Mouse (Mus musculus) myocyte (in vitro differentiated cells): ENCODE measurements around the gene Mios. TPM values are rescaled to one million over a fixed set of nuclear protein-coding genes. Genes with fewer than 3 reads are reported as not detected.
A peak's percentile ranks its signal among the peaks of the same experiment; 100 is the strongest.

ENCODE experiments used
- H3K27me3 ChIP-seq: one replicate; pipeline ENCODE4 v1.6.1; 2011; ENCODE audit not compliant: control insufficient read depth, insufficient read depth, insufficient read length
- H3K36me3 ChIP-seq: one replicate; pipeline ENCODE4 v1.6.1; 2011; ENCODE audit not compliant: control insufficient read depth, insufficient read depth
- H3K4me2 ChIP-seq: one replicate; pipeline ENCODE4 v1.6.1; 2011; ENCODE audit warnings: low read depth, control low read depth
- H3K4me3 ChIP-seq: one replicate; pipeline ENCODE4 v1.5.1; 2011; ENCODE audit warnings: mild to moderate bottlenecking, control low read depth, moderate library complexity
- H3K79me2 ChIP-seq: one replicate; pipeline ENCODE4 v1.6.1; 2011; ENCODE audit not compliant: control insufficient read depth, insufficient read depth
- H3ac ChIP-seq: one replicate; pipeline ENCODE4 v1.6.1; 2011; ENCODE audit not compliant: control insufficient read depth, insufficient read length
- CEBPB ChIP-seq: IDR thresholded peaks from 2 replicates; pipeline ENCODE4 v1.6.1; 2011; ENCODE audit warnings: mild to moderate bottlenecking, moderate library complexity; ENCODE audit not compliant: poor library complexity, insufficient read depth, severe bottlenecking
- E2F4 ChIP-seq: IDR thresholded peaks from one replicate; pipeline ENCODE4 v1.6.1; 2011; ENCODE audit warnings: mild to moderate bottlenecking, control low read depth, moderate library complexity; ENCODE audit not compliant: insufficient read depth
- MAX ChIP-seq: IDR thresholded peaks from one replicate; pipeline ENCODE4 v1.6.1; 2011; ENCODE audit warnings: low read depth, mild to moderate bottlenecking, control low read depth
- MYOD1 ChIP-seq, 3 experiments: IDR thresholded peaks; one replicate each; pipeline ENCODE4 v1.6.1; 2011; ENCODE audit warnings: control low read depth in 2 of 3, low read depth in 2 of 3, mild to moderate bottlenecking in 2 of 3, moderate library complexity in 1 of 3; ENCODE audit not compliant: insufficient read length in 2 of 3, control insufficient read depth in 1 of 3
- MYOG ChIP-seq, 3 experiments: IDR thresholded peaks; one replicate each; pipeline ENCODE4 v1.6.1; 2011; ENCODE audit warnings: control low read depth in 2 of 3, low read depth in 2 of 3, mild to moderate bottlenecking in 2 of 3; ENCODE audit not compliant: insufficient read length in 2 of 3, control insufficient read depth in 1 of 3, insufficient read depth in 1 of 3
- POLR2A ChIP-seq: IDR thresholded peaks from one replicate; pipeline ENCODE4 v1.6.1; 2011; ENCODE audit warnings: low read depth, mild to moderate bottlenecking, control low read depth, moderate library complexity; ENCODE audit not compliant: insufficient read length
- POLR2AphosphoS2 ChIP-seq: IDR thresholded peaks from one replicate; pipeline ENCODE4 v1.6.1; 2011; ENCODE audit warnings: low read depth, control low read depth; ENCODE audit not compliant: insufficient read length
- REST ChIP-seq: IDR thresholded peaks from one replicate; pipeline ENCODE4 v1.6.1; 2011; ENCODE audit warnings: mild to moderate bottlenecking, control low read depth, moderate library complexity; ENCODE audit not compliant: insufficient read depth, insufficient read length
- SRF ChIP-seq: IDR thresholded peaks from one replicate; pipeline ENCODE4 v1.6.1; 2011; ENCODE audit warnings: low read depth; ENCODE audit not compliant: control insufficient read depth, insufficient read length
- TCF12 ChIP-seq: IDR thresholded peaks from one replicate; pipeline ENCODE4 v1.6.1; 2011; ENCODE audit warnings: mild to moderate bottlenecking, control low read depth; ENCODE audit not compliant: poor library complexity, insufficient read depth, severe bottlenecking
- TCF3 ChIP-seq: IDR thresholded peaks from one replicate; pipeline ENCODE4 v1.6.1; 2011; ENCODE audit warnings: low read depth, control low read depth; ENCODE audit not compliant: insufficient read length
- polyA plus RNA-seq: library from polyadenylated mRNA; unstranded; fragments of >200 nt; fragmentation: generic; extraction: Trizol; gene quantifications from one replicate; pipeline ENCODE4 v1.2.1, GENCODE M21; 2012; ENCODE audit warnings: missing spikeins

Gene Mios
- polyA plus RNA-seq, 1 experiment = 5.0 TPM

DNA sequence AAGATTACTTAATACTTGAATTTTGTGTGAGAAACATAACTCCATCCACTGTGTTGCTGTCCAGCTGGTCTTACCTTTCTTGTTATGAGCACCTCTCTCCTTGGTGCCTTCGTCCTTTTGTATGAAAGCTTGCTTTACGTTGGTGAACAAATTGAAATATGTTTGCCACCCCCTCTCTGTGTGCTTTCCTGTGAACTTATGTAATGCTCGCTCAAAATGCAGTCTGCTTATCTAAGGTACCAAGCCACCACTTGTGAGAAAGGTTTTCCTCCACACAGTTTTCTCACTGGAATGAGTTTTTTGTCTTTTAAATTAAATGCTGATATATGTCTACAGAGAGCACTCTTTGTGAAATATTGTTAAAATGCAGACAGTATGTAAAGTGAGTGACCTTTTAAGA lies 19.6 kb downstream of the Mios start:
- H3K27me3 ChIP-seq = no peaks in the 10 kb centered on the region
- H3K4me2 ChIP-seq = no peak overlapping the region
- no peak overlapping the region for H3K4me3 ChIP-seq
- H3ac ChIP-seq = no peak overlapping the region
- peaks cover 43% of the 10 kb centered on the region for H3K36me3 ChIP-seq
- TF ChIP-seq MAX (no peak), CEBPB (no peak), POLR2AphosphoS2 (no peak)
- H3K79me2 ChIP-seq = no peaks in the 10 kb centered on the region

GRCm38 (mm10) chr6:8258316-8258715 lies 49.3 kb downstream of the Mios start:
- Histone ChIP-seq H3ac (peak overlapping the region; percentile 9), H3K4me2 (peak overlapping the region; percentile 73), H3K27me3 (no peaks in the 10 kb centered on the region), H3K79me2 (peaks cover 24% of the 10 kb centered on the region), H3K4me3 (peak overlapping the region; percentile 92), H3K36me3 (peaks cover 5% of the 10 kb centered on the region)
- TF ChIP-seq MAX (no peak), POLR2A (no peak), MYOG (IDR thresholded peaks at IDR 0.05; ENCODE audit: control insufficient read depth in 1 of 3, insufficient read depth in 1 of 3, insufficient read length in 2 of 3, low read depth in 2 of 3) (no peak), TCF3 (no peak), MYOD1 (IDR thresholded peaks at IDR 0.05; ENCODE audit: control insufficient read depth in 1 of 3, insufficient read length in 2 of 3, low read depth in 2 of 3) (no peak), CEBPB (no peak), SRF (no peak), REST (no peak), E2F4 (no peak), TCF12 (no peak)

DNA sequence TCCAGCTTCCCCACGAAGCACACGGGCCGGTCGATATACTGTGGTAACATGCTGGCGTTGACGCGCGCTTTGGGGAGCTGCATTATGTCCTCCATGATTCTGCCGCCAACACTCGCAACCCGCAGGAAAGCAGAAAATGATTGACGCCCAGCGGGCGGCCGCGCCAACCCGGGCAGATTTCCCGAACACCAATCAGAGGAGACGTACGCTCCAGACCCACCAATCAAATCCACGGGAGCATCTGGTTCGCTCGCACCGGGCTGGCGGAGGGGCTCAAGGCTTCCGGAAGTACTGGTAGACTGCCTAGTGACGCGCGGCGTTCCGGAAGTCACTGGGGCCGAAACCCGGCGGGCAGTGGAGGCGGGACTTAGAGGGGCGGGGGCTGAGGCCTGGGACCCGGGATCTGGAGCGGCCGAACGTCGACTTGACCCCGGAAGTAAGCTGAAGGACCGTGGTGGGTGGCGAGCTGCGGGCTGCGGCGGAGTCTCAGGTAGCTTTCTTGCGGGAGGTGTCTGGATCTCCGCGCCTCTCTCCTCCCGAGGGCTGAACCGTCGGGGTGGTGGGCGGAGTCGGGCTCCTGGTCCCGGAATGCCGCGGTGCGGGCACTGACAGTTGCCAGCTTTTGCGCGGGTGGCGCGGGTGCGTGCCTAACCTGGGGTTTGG lies 50.1 kb downstream of the Mios start, which contains the start of the genes Rpa3, Umad1 and Gm45062:
Gene Rpa3 (minus strand): TSS at position 170 of the 663 bp plus-strand sequence.
Gene Umad1 (plus strand): TSS at position 285 of the 663 bp plus-strand sequence.
Gene Gm45062 (plus strand): TSS at position 447 of the 663 bp plus-strand sequence.
- peak; percentile 77 for TF ChIP-seq POLR2A
- TF ChIP-seq MYOG (IDR thresholded peaks at IDR 0.05; ENCODE audit: control insufficient read depth in 1 of 3, insufficient read depth in 1 of 3, insufficient read length in 2 of 3, low read depth in 2 of 3) = no peak
- TF ChIP-seq POLR2AphosphoS2 = peak; percentile 79
- TF ChIP-seq E2F4 = peak; percentile 76
- TF ChIP-seq CEBPB = 0 out of 2 replicates have a peak, but pooled peaks have one; percentile 23
- TF ChIP-seq TCF12 = no peak
- H3K79me2 ChIP-seq = peaks cover 24% of the 10 kb centered on the region
- no peaks in the 10 kb centered on the region for H3K27me3 ChIP-seq
- H3K4me3 ChIP-seq = peak within 1 kb of the TSS; percentile 92
- H3K4me2 ChIP-seq = peak within 1 kb of the TSS; percentile 96
- H3K36me3 ChIP-seq = peaks cover 5% of the 10 kb centered on the region
- peak within 1 kb of the TSS; percentile 13 for H3ac ChIP-seq

GRCm38 (mm10) chr6:8259667-8260044 lies 50.6 kb downstream of the Mios start:
- Histone ChIP-seq H3ac (peak overlapping the region; percentile 13), H3K4me2 (peak overlapping the region; percentile 96), H3K79me2 (peaks cover 24% of the 10 kb centered on the region), H3K36me3 (peaks cover 5% of the 10 kb centered on the region), H3K4me3 (peak overlapping the region; percentile 92), H3K27me3 (no peaks in the 10 kb centered on the region)
- TF ChIP-seq MYOD1 (IDR thresholded peaks at IDR 0.05; ENCODE audit: control insufficient read depth in 1 of 3, insufficient read length in 2 of 3, low read depth in 2 of 3) (peak in 1 of 3 experiments; percentile 13), TCF12 (no peak)

- H3K4me3 ChIP-seq = no peak overlapping the region
- no peaks in the 10 kb centered on the region for H3K79me2 ChIP-seq
- H3ac ChIP-seq = no peak overlapping the region
- TF ChIP-seq E2F4 (no peak), TCF12 (no peak), POLR2A (no peak), CEBPB (no peak), MYOD1 (IDR thresholded peaks at IDR 0.05; ENCODE audit: control insufficient read depth in 1 of 3, insufficient read length in 2 of 3, low read depth in 2 of 3) (no peak), MYOG (IDR thresholded peaks at IDR 0.05; ENCODE audit: control insufficient read depth in 1 of 3, insufficient read depth in 1 of 3, insufficient read length in 2 of 3, low read depth in 2 of 3) (no peak), SRF (no peak), REST (no peak)
- H3K36me3 ChIP-seq = no peaks in the 10 kb centered on the region
- H3K4me2 ChIP-seq = no peak overlapping the region
- H3K27me3 ChIP-seq = no peaks in the 10 kb centered on the region
Observed at GRCm38 (mm10) chr6:8271047-8271446, 62.0 kb downstream of the Mios start.
